Mouse (Mus musculus) stomach, embryonic 14.5 days (tissue): ENCODE data around the gene Haspin. TPM values are rescaled to one million over a fixed set of nuclear protein-coding genes. Genes with fewer than 3 reads are reported as not detected.

Source experiments
- ATAC-seq: fragments of 200-750 bp; cut with Nextera tagmentation; 2 replicates; pipeline ENCODE4 v1.8.0; 2017; ENCODE audit warnings: low read depth, moderate TSS enrichment; ENCODE audit not compliant: insufficient number of reproducible peaks, insufficient read depth, low FRiP score
- H3K27ac ChIP-seq: fragments of 300-500 bp; sonication (generic); 2 replicates; pipeline ENCODE4 v1.5.1; 2014; ENCODE audit warnings: mild to moderate bottlenecking, low read length, moderate library complexity, mixed read lengths
- H3K27me3 ChIP-seq: fragments of 300-500 bp; sonication (generic); 2 replicates; pipeline ENCODE4 v1.6.1; 2014; ENCODE audit warnings: low read length, control low read depth, mixed read lengths; ENCODE audit not compliant: control insufficient read depth, insufficient read depth
- H3K36me3 ChIP-seq: fragments of 300-500 bp; sonication (generic); 2 replicates; pipeline ENCODE4 v1.6.1; 2014; ENCODE audit warnings: mild to moderate bottlenecking, control low read depth, low read length, moderate library complexity, mixed read lengths; ENCODE audit not compliant: control insufficient read depth, insufficient read depth
- H3K4me1 ChIP-seq: fragments of 300-500 bp; sonication (generic); 2 replicates; pipeline ENCODE4 v1.6.1; 2014; ENCODE audit warnings: low read length, control low read depth, mixed read lengths; ENCODE audit not compliant: control insufficient read depth, insufficient read depth
- H3K4me2 ChIP-seq: fragments of 300-500 bp; sonication (generic); replicated peaks from 2 replicates; pipeline ENCODE4 v1.6.1; 2014; ENCODE audit warnings: low read depth, low read length, control low read depth
- H3K4me3 ChIP-seq: fragments of 300-500 bp; sonication (generic); 2 replicates; pipeline ENCODE4 v1.5.1; 2014; ENCODE audit warnings: low read depth, low read length, control low read depth
- H3K9ac ChIP-seq: fragments of 300-500 bp; sonication (generic); replicated peaks from 2 replicates; pipeline ENCODE4 v1.6.1; 2014; ENCODE audit warnings: low read depth, mild to moderate bottlenecking, control low read depth, low read length, moderate library complexity, mixed read lengths
- H3K9me3 ChIP-seq: fragments of 300-500 bp; sonication (generic); 2 replicates; pipeline ENCODE4 v1.6.1; 2016; ENCODE audit warnings: low read depth, low read length, control low read depth; ENCODE audit not compliant: control insufficient read depth
- WGBS: fragments of 180-500 bp; shearing (Covaris S2); extraction: QIAGEN DNeasy Blood & Tissue Kit; methylation state at CpG from one replicate; pipeline ENCODE4 v1.1.7; 2014; 5-methylcytosine and 5-hydroxymethylcytosine counted together
- polyA plus RNA-seq: library from polyadenylated mRNA; unstranded; fragments of >200 nt; fragmentation: Nextera tagmentation; extraction: Ambion mirVana; gene quantifications from 2 replicates; pipeline ENCODE4 v1.2.1, GENCODE M21; 2014

Haspin gene
- polyA plus RNA-seq, 1 experiment from 2014 or later: 14.2 TPM

DNA sequence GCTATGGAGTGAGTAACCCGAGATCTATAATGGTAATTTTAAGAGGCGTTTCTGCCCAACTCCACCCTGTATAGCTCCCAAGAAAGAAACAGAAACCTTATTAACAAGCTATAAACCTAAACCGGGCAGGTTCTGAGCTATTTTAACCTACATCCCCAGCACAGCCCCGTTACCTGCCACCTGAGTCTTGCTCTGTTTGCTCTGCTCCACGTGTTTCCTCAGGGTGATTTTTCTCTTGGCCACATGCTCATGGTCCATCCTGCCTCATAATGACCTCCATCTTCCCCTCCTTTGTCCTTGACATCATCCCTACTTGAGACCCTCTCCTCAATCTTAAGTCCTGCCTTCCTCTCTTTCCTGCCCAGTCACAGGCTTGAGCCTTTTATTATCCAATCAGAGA, 3.9 kb downstream of the Haspin start:
- no peak overlapping the region for H3K4me3 ChIP-seq
- H3K27ac ChIP-seq: no peak overlapping the region
- peaks cover 4% of the 10 kb centered on the region; the same call in 1 of the 2 replicates for H3K36me3 ChIP-seq
- no peak for ATAC-seq
- no peaks in the 10 kb centered on the region for H3K27me3 ChIP-seq
- WGBS: 88% methylated on average over 5 of the region's 5 CpGs
- H3K4me2 ChIP-seq: no peak overlapping the region
- no peaks in the 10 kb centered on the region for H3K9me3 ChIP-seq
- H3K4me1 ChIP-seq: peaks cover 22% of the 10 kb centered on the region
- no peak overlapping the region for H3K9ac ChIP-seq

DNA sequence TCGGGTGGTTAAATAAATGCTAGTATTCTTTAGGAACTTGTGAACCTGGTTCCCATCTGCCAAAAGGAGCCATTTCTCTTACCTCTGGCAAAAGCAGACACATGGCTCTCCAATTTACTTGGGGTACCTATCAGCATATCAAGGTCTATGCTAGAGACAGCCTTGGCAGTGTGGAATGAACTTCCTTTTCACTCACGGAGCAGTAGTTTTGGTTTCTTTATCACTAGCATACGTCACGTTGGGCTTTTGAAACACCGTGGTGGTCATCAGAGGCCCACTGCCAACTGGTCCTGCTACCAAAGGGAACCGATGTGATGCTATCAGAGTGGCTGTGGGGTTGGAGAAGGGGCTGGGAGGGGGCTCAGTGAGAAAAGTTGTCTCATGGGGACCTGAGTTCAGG, 5.1 kb downstream of the Haspin start:
- Histone ChIP-seq H3K27me3 (no peaks in the 10 kb centered on the region), H3K27ac (no peak overlapping the region), H3K4me3 (no peak overlapping the region), H3K4me2 (no peak overlapping the region), H3K9me3 (no peaks in the 10 kb centered on the region), H3K36me3 (peaks cover 4% of the 10 kb centered on the region; the same call in 1 of the 2 replicates), H3K4me1 (peaks cover 22% of the 10 kb centered on the region), H3K9ac (no peak overlapping the region)
- WGBS: 90% methylated on average over 6 of the region's 6 CpGs
- ATAC-seq: no peak

GRCm38 (mm10) chr11:73131020-73131419, 7.1 kb downstream of the Haspin start:
- no peaks in the 10 kb centered on the region for H3K9me3 ChIP-seq
- 77% methylated on average over 7 of the region's 7 CpGs for WGBS
- H3K36me3 ChIP-seq: peaks cover 4% of the 10 kb centered on the region; the same call in 1 of the 2 replicates
- H3K4me2 ChIP-seq: no peak overlapping the region
- no peak overlapping the region for H3K27ac ChIP-seq
- H3K27me3 ChIP-seq: no peaks in the 10 kb centered on the region
- H3K9ac ChIP-seq: no peak overlapping the region
- H3K4me1 ChIP-seq: peaks cover 12% of the 10 kb centered on the region
- no peak for ATAC-seq
- no peak overlapping the region for H3K4me3 ChIP-seq

DNA sequence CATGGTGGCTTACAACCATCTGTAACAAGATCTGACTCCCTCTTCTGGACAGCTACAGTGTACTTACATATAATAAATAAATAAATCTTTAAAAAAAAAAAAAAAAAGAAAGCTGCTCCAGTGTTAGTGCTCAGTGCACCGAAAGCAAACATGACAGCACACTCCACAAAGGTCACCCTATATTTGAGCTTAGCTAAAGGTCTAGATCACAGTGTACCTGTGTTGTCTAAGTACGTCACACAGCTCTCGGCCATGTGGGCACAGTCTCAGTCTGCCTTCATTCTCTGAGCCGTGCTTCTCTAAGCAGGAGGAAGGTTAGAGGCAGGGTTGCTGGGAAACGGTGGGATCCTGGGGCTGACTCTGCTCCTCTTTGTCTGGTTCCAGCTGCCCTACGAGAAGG, 11.6 kb downstream of the Haspin start:
- ATAC-seq: no peak
- H3K9me3 ChIP-seq: no peaks in the 10 kb centered on the region
- H3K4me1 ChIP-seq: no peaks in the 10 kb centered on the region
- no peaks in the 10 kb centered on the region for H3K27me3 ChIP-seq
- no peak overlapping the region for H3K4me2 ChIP-seq
- no peaks in the 10 kb centered on the region for H3K36me3 ChIP-seq
- H3K4me3 ChIP-seq: no peak overlapping the region
- WGBS: 90% methylated on average over 6 of the region's 6 CpGs
- no peak overlapping the region for H3K27ac ChIP-seq
- H3K9ac ChIP-seq: no peak overlapping the region

GRCm38 (mm10) chr11:73111414-73111813, 26.7 kb downstream of the Haspin start:
- H3K9ac ChIP-seq: no peak overlapping the region
- no peak overlapping the region for H3K27ac ChIP-seq
- WGBS: 71% methylated on average over 6 of the region's 6 CpGs
- ATAC-seq: no peak
- no peaks in the 10 kb centered on the region for H3K27me3 ChIP-seq
- no peak overlapping the region for H3K4me3 ChIP-seq
- H3K9me3 ChIP-seq: no peaks in the 10 kb centered on the region
- H3K4me1 ChIP-seq: no peaks in the 10 kb centered on the region
- no peak overlapping the region for H3K4me2 ChIP-seq
- no peaks in the 10 kb centered on the region for H3K36me3 ChIP-seq

- ATAC-seq: no peak
- Histone ChIP-seq H3K27ac (no peak overlapping the region), H3K9me3 (no peaks in the 10 kb centered on the region)
Observed at GRCm38 (mm10) chr11:73109941-73110340, 28.2 kb downstream of the Haspin start.

DNA sequence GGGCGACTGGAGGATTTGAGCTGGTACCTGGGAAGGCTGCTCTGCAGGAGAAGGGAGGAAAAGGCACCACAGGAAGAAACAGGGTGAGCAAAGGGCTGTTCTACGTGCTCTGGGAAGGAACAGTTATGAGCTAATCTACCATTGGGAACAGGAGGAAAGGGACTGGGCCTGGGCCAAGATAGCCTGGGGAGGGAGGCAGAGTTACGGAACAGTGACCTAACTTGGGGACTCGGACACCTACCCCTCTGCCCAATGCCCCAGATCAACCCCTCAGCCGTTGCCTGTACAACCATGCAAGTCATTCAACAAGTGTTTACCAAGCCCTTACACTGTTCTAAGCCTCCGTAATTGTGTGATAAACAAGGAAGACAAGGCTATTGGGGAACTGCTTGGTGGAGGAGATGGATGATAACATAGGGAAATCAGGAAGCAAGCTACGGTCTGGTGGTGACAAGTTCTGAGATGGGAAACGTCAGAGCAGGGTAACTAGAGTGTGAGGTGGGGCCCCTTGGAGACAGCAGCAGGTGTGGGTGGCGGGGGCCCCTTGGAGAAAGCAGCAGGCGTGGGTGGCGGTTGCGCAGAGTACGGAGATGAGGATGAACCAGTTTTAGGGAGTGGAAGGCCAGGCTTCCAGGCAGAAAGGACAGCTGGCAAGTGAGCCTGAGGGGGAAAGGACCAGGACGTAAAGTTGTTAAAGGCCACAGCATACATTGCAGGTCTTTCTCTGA, 29.0 kb downstream of the Haspin start:
- Histone ChIP-seq H3K4me2 (no peak overlapping the region), H3K4me1 (no peaks in the 10 kb centered on the region), H3K27me3 (no peaks in the 10 kb centered on the region), H3K9me3 (no peaks in the 10 kb centered on the region), H3K27ac (no peak overlapping the region), H3K9ac (no peak overlapping the region), H3K36me3 (no peaks in the 10 kb centered on the region), H3K4me3 (no peak overlapping the region)
- ATAC-seq: no peak
- 79% methylated on average over 14 of the region's 14 CpGs for WGBS

More at GRCm38 (mm10) chr11:73109941-73110340, 28.2 kb downstream of the Haspin start:
- no peak overlapping the region for H3K4me3 ChIP-seq
- H3K36me3 ChIP-seq: no peaks in the 10 kb centered on the region
- H3K9ac ChIP-seq: no peak overlapping the region
- no peak overlapping the region for H3K4me2 ChIP-seq
- 92% methylated on average over 3 of the region's 3 CpGs for WGBS
- no peaks in the 10 kb centered on the region for H3K4me1 ChIP-seq
- H3K27me3 ChIP-seq: no peaks in the 10 kb centered on the region

- Histone ChIP-seq H3K4me2 (no peak overlapping the region), H3K4me3 (no peak overlapping the region), H3K27me3 (no peaks in the 10 kb centered on the region), H3K9ac (no peak overlapping the region), H3K27ac (no peak overlapping the region), H3K4me1 (no peaks in the 10 kb centered on the region), H3K36me3 (no peaks in the 10 kb centered on the region), H3K9me3 (no peaks in the 10 kb centered on the region)
- WGBS: 71% methylated on average over 5 of the region's 5 CpGs
- no peak for ATAC-seq
Observed at GRCm38 (mm10) chr11:73108195-73108897, 29.7 kb downstream of the Haspin start.
